Mouse (Mus musculus): Measurements from ENCODE around the gene Sacs.
A peak's percentile ranks its signal among the peaks of the same experiment; 100 is the strongest.
"Not testable (repeated sequence)": the region's sequence is repeated elsewhere in the genome, so short reads cannot be mapped to it uniquely, and the experiment has no call there.

The Sacs gene

DNA sequence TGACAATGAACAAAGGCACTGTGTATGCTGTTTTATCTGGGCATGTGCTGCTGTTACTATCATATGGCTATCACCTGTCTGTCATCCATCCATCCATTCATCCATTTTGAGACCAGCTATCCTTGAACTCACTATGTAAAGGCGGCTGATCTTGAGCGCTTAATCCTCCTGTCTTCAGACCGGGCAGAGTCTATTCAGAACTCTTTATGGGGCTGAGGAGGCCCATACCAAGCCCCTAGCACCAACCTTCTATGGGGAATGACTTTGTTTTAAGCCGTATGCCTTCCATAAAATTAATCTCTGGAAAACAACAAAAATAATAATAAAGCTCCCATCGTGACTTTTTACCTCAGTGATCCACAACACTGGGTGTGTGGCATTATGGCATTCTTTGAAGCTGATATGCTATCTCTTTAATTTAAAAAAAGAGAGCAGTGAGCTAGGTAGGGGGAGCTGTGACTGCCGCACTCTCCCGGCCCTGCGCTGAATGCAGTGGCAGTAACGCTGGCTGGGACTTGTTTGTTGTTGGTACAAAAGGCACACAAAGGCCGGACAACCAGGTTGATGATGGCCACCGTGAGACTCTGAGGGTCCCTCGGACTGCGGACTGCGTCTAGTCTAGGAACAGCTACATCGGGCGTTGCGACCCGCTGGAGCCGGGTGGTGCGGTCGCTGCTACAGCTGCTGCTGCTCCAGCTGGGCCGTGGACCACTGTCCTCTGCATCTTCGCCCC is at the start of gene Sacs:
Sacs (plus strand) TSS at position 464 of the 733 bp plus-strand sequence.
- no peak for DNase-seq (ENCODE audit: low read depth, low spot score)

DNA sequence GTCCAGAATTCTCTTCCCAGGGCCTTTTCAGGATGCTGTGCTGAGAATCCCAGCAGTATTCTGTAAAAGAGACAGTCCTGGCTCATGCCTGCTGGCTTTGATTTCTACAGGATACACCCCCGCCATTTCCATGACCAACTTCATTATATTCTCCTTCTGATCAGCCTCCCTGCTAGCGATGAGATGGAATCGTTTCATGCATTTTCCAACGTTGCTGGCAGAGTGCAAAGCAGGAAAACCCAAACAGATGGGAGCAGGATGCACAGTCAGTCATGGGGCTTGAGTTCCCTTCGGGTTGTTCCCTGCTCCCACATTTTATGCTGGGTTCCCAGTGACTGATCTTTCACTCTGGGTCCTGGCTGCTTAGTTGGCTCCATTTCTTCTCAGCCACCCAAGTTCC is 47.3 kb upstream of the Sacs start:
- DNase-seq (ENCODE audit: low read depth, low spot score), result no peak

DNA sequence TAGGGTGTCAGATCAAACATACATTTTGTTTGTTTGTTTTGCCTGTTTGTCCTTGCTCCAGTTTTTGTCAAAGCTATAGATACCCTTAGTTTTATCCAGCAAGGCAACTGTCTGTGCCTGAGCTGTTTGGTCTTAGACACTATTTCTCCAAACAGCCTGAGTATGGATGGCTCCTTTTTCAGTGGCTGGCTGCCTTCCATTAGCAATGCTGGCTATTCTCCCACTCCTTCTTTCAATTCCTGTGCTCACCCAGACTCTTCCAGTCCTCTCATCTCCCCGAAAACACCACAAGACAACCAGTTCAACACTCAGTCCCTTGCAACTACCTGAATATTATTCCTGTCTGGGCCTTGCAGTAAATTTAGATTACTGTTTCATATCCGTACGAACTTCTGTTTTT is 46.2 kb upstream of the Sacs start:
- DNase-seq (ENCODE audit: low read depth, low spot score), result no peak

DNA sequence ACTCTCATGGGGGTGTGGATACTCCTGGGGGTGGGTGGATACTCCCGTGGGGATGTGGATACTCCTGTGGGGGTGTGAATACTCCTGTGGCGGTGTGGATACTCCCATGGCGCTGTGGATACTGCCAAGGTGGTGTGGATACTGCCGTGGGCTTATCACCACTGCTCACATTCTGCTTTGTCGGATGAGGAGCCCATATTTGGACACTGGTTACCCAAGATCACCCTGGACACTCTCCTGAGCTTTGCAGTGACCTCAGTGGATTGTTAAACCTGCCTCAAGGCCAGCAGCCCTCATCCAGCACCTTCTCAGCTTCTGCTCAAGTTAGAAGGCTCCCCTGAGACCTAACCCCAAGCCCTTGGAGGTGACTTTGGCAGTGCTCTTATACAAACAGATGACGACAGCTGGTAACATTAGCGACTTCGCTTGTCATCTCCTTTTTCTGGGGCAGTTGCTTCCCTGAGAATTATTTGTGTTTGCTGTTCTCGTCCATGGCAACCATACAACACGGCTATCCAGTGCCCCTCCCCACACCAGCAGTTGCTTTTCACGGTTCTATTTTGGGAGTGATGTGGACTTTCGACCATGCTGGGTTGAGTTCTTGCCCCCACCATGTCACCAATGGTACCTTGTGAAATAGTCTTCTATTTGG is 40.2 kb upstream of the Sacs start:
- no peak for DNase-seq (ENCODE audit: low read depth, low spot score)

DNA sequence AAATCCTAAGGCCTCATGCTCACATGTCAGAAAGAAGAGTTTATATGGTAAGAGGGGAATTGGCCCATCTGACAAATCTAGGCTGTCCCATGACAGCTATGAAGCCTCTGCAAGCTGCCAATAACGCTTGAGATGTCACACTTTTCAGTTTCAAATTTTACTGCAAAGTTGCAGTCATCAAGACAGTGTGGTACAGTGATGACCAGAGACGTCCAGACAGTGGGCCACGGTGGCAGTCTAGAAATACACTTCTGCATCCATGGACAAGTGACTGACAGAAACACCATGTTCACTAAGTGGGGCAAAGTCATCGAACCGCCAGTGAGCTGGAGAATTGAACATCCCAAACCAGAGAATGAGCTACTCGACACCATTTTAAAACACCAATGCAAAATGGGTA is 37.5 kb upstream of the Sacs start:
- DNase-seq (ENCODE audit: low read depth, low spot score), result no peak

GRCm38 (mm10) chr14:61106404-61106803 is 31.9 kb upstream of the Sacs start:
- no peak for DNase-seq (ENCODE audit: low read depth, low spot score)

- DNase-seq (ENCODE audit: low read depth, low spot score), result no peak
Measured at GRCm38 (mm10) chr14:61108625-61109024, 29.6 kb upstream of the Sacs start.

DNA sequence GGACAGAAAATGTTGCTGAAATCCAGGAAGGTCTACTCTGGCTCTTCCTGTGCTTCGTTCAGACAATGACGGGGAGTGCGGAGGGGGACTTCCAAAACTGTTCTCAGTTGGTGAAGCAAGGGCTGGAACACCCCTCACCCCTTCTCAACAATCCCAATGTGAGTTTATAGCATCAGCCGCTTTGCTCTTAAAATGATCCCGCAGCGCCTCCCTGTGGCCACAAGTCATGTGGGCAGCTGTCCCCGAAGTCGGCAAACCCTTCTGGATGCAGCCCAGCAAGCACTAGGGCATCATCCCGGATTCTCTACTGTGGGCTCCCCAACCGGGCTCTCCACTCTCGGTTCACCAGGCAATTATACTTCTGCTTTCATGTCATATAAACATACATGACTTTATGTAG is 25.9 kb upstream of the Sacs start:
- peak; percentile 72 for DNase-seq (ENCODE audit: low read depth, low spot score)

GRCm38 (mm10) chr14:61124755-61125154 is 13.5 kb upstream of the Sacs start:
- no peak for DNase-seq (ENCODE audit: low read depth, low spot score)

- no peak for DNase-seq (ENCODE audit: low read depth, low spot score)
Measured at GRCm38 (mm10) chr14:61125201-61125600, 13.1 kb upstream of the Sacs start.

GRCm38 (mm10) chr14:61127365-61127764 is 10.9 kb upstream of the Sacs start:
- DNase-seq (ENCODE audit: low read depth, low spot score), result not testable (repeated sequence)

DNA sequence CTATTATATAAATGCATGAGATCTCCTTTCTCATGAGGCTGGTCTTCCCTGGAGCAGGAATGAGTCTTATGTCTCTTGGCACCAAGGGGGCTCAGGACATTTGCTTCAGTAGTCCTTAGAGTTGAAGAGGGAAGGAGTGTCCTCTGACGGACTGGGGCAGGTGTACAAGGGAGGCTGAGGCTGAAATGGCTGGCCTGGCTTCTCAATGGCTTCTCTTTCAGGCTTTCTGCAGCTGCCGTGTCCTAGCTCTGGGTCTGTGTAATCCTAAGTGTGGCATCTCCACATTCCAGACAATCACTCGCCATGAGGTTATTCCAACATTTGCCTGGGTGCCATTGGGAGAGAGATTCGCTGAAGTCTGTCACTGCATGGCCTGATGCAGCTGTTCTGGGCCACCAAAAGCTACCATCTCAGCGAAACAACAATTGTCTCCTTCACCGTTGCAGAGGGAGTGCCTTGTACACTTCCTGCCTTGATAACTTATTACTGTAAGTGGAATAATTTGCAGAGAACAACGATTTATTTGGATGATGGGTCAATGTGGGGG is 9.2 kb upstream of the Sacs start:
- DNase-seq (ENCODE audit: low read depth, low spot score), result no peak

- DNase-seq (ENCODE audit: low read depth, low spot score), result no peak
Measured at GRCm38 (mm10) chr14:61132556-61132955, 5.7 kb upstream of the Sacs start.

- DNase-seq (ENCODE audit: low read depth, low spot score), result peak; percentile 49
Measured at GRCm38 (mm10) chr14:61134381-61135030, 3.8 kb upstream of the Sacs start.

DNA sequence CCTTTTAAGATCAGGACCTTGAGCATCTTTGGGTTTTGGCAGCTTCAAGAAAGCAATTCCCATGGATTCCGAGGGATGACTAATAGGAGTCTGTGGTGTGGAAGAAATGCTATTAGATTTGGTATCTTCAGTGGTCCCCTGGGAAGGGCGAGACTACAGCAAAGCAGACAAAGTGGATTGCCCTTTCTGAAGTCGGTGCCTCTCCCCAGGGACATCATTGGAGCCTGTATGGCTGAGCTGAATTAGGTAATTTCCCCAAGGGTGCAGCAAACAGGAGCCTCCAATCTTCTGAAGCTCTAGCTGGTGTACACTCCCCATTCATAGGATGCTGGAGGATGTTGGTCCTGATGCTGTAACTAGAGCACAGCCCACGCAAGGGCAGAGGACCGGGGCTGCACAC is 847 bp upstream of the Sacs start:
- DNase-seq (ENCODE audit: low read depth, low spot score), result no peak

DNA sequence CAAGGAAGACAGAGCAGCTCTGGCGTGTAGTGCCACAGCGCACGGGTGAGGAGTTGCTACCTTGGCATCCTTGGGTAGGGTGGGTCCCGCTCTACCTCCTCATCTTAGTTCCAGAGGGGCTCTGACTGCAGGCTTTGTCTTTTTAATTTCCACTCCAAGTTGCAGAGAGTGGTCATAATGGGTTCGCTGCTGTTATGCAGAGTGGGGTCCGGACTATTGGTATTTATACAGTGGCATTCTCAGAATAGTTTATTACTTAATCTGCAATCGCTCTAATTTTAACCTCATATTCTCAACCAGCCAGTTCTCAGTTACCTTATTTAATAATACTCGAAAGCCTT is 440 bp downstream of the Sacs start:
- DNase-seq (ENCODE audit: low read depth, low spot score), result peak; percentile 62

DNA sequence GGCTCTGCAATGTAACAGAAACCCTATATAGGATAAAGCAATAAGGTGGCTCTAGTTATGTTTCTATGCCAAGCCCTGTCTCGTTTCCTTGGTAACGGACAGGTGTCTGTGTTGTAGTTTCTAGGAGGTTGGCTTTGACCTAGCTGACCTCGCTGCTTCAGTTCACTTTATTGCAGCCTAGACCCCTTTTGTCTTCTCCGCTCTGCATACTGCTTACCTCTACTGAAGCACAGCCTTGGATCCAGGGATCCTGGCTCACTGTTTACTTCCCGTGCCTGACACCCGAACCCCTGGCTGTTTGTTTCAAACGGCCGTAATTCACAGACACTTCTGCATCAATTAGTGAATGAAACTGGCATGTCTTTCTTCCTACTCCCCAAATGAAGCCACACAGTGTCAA is 5.1 kb downstream of the Sacs start:
- peak; percentile 5 for DNase-seq (ENCODE audit: low read depth, low spot score)

DNA sequence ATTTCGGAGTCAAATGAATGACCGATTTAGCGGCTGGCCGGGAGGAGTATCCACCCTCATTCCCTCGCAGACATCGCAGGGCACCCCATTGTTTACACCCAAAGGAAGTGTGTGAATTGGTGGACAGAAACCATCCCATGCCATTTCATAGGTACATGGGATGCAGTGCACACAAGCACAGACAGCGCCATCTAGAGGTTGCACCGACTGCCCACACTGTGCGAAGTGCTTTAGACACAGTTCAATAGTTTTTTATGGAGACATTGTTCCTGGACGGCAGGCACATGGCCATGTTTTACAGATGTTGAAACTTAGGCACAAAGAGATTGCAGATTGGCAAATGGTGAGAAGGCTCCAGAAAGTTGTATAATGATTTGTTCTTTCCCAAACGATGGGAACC is 5.6 kb downstream of the Sacs start:
- DNase-seq (ENCODE audit: low read depth, low spot score), result peak; percentile 87

DNA sequence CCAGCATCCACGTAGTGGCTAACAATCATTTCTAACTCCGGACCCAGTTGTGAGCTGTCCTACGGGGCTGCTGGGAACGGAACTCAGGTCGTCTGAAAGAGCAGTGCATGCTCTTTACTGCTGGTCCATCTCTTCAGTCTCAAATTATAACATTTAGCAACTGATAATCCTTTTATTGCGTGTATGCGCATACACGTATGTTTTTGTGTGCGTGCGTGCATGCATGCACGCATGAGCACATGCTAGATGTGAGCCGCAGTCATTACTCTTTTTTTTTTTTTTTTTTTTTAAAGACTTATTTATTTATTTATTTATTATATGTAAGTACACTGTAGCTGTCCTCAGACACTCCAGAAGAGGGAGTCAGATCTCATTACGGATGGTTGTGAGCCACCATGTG is 12.2 kb downstream of the Sacs start:
- not testable (repeated sequence) for DNase-seq (ENCODE audit: low read depth, low spot score)

DNA sequence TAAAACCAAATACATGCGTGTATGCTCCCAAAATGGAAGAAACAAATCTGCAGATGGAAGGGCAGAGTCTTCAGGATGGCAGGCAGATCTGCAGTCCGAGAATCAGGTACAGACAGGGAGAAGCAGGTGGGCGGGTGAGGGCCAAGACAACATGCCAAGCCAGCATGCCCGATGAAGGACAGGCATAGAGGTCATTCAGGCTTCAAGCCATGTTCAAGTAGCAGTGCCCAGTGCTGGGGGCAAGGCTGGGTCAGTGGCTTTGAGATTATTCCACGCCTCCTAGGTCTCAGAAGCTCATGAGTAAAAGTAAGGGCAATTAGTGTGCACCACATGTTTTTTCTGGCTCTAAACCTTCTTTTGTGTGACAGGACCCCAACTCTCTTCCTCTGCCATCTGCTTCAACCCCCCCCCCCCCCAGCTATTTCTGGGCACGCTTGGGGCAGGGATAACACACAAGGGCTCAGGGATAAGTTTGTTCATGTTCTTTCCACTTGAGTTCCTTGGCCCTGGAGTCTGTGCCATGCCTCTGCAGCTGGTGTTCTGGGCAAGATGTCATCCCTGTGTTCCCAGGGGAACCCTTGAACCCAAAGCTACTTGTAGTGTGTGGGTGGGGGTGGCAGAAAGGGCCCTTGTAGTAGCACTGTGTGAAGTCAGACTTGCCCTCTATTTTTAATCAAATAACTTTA is 16.8 kb downstream of the Sacs start:
- DNase-seq (ENCODE audit: low read depth, low spot score), result no peak

DNA sequence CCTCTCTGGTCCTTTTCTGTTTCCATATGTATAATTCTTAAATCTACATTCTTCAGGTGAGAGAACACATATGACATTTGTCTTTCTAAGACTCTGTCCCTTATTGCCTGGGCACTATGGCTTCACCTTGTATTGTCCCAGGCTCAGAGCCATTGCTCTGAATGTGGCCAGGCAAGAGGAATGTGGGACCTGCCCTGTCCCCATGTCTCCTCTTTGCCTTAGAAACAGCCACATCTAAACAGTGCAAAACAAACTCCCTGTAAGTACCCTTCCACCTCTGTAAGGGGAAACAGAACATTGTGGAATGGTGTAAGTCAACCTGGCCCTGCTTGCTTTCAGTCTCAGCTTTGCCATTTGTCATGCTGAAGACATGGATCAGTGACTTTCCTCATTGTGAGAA is 17.4 kb downstream of the Sacs start:
- DNase-seq (ENCODE audit: low read depth, low spot score), result no peak

DNA sequence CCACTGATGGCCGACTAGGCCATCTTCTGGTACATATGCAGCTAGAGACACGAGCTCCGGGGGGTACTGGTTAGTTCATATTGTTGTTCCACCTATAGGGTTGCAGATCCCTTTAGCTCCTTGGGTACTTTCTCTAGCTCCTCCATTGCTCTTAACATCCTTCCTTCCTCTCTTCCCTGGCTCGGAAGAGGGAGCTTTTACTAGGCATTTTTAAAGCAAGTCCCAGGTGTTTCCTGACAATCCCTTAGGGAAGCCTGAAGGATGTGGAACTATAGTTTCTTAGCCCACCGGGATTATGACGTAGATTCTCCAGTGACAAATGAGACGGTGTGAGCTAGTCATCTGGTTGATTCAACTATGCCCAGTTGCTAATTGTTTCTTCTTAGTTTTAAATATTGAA is 19.2 kb downstream of the Sacs start:
- not testable (repeated sequence) for DNase-seq (ENCODE audit: low read depth, low spot score)

Data from ES-CJ7 (cell line).